Mouse (Mus musculus) lung, embryonic 14.5 days (tissue): ENCODE results near the gene Slc25a42. TPM values are rescaled to one million over a fixed set of nuclear protein-coding genes. Genes with fewer than 3 reads are reported as not detected.

ENCODE experiments used
- ATAC-seq: fragments of 200-750 bp; cut with Nextera tagmentation; 2 replicates; pipeline ENCODE4 v1.8.0; 2017; ENCODE audit warnings: mild to moderate bottlenecking, moderate TSS enrichment, moderate library complexity; ENCODE audit not compliant: insufficient read depth
- DNase-seq: peaks from one replicate; pipeline ENCODE4 v3.0.0-alpha.2; 2015
- H3K27ac ChIP-seq: fragments of 300-500 bp; sonication (generic); 2 replicates; pipeline ENCODE4 v1.5.1; 2014; ENCODE audit warnings: low read depth, mild to moderate bottlenecking, moderate library complexity
- H3K27me3 ChIP-seq: fragments of 300-500 bp; sonication (generic); 2 replicates; pipeline ENCODE4 v1.6.1; 2014; ENCODE audit warnings: low read length, control low read depth; ENCODE audit not compliant: insufficient read depth
- H3K36me3 ChIP-seq: fragments of 300-500 bp; sonication (generic); 2 replicates; pipeline ENCODE4 v1.6.1; 2014; ENCODE audit warnings: control low read depth; ENCODE audit not compliant: insufficient read depth
- H3K4me1 ChIP-seq: fragments of 300-500 bp; sonication (generic); 2 replicates; pipeline ENCODE4 v1.6.1; 2014; ENCODE audit warnings: antibody characterized with exemption, control low read depth; ENCODE audit not compliant: insufficient read depth
- H3K4me2 ChIP-seq: fragments of 300-500 bp; sonication (generic); 2 replicates; pipeline ENCODE4 v1.6.1; 2014; ENCODE audit warnings: mild to moderate bottlenecking
- H3K4me3 ChIP-seq: fragments of 300-500 bp; sonication (generic); 2 replicates; pipeline ENCODE4 v1.5.1; 2014; ENCODE audit warnings: low read depth, low read length
- H3K9ac ChIP-seq: fragments of 300-500 bp; sonication (generic); 2 replicates; pipeline ENCODE4 v1.6.1; 2014
- H3K9me3 ChIP-seq: fragments of 300-500 bp; sonication (generic); 2 replicates; pipeline ENCODE4 v1.6.1; 2016; ENCODE audit warnings: low read depth, low read length, control low read depth
- CTCF ChIP-seq: IDR thresholded peaks from 2 replicates; pipeline ENCODE4 v1.5.1; 2016; ENCODE audit warnings: antibody characterized with exemption, low read depth
- WGBS: fragments of 180-500 bp; shearing (Covaris S2); extraction: QIAGEN DNeasy Blood & Tissue Kit; methylation state at CpG from one replicate; pipeline ENCODE4 v1.1.7; 2014; 5-methylcytosine and 5-hydroxymethylcytosine counted together
- polyA plus RNA-seq: library from polyadenylated mRNA; unstranded; fragments of >200 nt; fragmentation: Nextera tagmentation; extraction: Ambion mirVana; gene quantifications from 2 replicates; pipeline ENCODE4 v1.2.1, GENCODE M21; 2014

Gene Slc25a42
- polyA plus RNA-seq, 1 experiment from 2014 or later: 3.2 TPM

GRCm38 (mm10) chr8:70159211-70159610 lies 52.9 kb downstream of the Slc25a42 start:
- Histone ChIP-seq H3K27me3 (no peaks in the 10 kb centered on the region), H3K36me3 (no peaks in the 10 kb centered on the region), H3K4me1 (no peaks in the 10 kb centered on the region), H3K4me3 (no peak overlapping the region), H3K27ac (no peak overlapping the region), H3K9ac (no peak overlapping the region), H3K4me2 (no peak overlapping the region), H3K9me3 (no peaks in the 10 kb centered on the region)
- DNase-seq: no peak
- 70% methylated on average over 4 of the region's 4 CpGs for WGBS
- ATAC-seq: no peak
- TF ChIP-seq CTCF: no peak

- H3K4me3 ChIP-seq: peak overlapping the region; percentile 48
- 8% methylated on average over 40 of the region's 40 CpGs for WGBS
- peak overlapping the region; percentile 82 for H3K4me2 ChIP-seq
- H3K36me3 ChIP-seq: no peaks in the 10 kb centered on the region
- H3K9ac ChIP-seq: peak overlapping the region; percentile 35; the same call in 1 of the 2 replicates
- H3K27ac ChIP-seq: no peak overlapping the region
- no peak for TF ChIP-seq CTCF
- DNase-seq: peak; percentile 88
- no peaks in the 10 kb centered on the region for H3K9me3 ChIP-seq
- H3K4me1 ChIP-seq: no peaks in the 10 kb centered on the region
- peak; percentile 91 for ATAC-seq
- H3K27me3 ChIP-seq: no peaks in the 10 kb centered on the region
These were observed 53.8 kb downstream of the Slc25a42 start for GRCm38 (mm10) chr8:70158069-70158853.

- Histone ChIP-seq H3K9ac (no peak overlapping the region), H3K27me3 (no peaks in the 10 kb centered on the region), H3K4me2 (no peak overlapping the region), H3K27ac (no peak overlapping the region), H3K4me3 (no peak overlapping the region), H3K4me1 (no peaks in the 10 kb centered on the region), H3K36me3 (no peaks in the 10 kb centered on the region), H3K9me3 (no peaks in the 10 kb centered on the region)
- TF ChIP-seq CTCF: no peak
- no peak for DNase-seq
- 96% methylated on average over 1 of the region's 1 CpGs for WGBS
- ATAC-seq: no peak
These were observed 54.8 kb downstream of the Slc25a42 start for GRCm38 (mm10) chr8:70157240-70157800.

- H3K27me3 ChIP-seq: 0 out of 2 replicates have a peak, but pooled peaks cover 3% of the 10 kb centered on the region
- no peaks in the 10 kb centered on the region for H3K4me1 ChIP-seq
- no peaks in the 10 kb centered on the region for H3K9me3 ChIP-seq
- WGBS: 12% methylated on average over 22 of the region's 22 CpGs
- H3K36me3 ChIP-seq: no peaks in the 10 kb centered on the region
- H3K4me3 ChIP-seq: no peak overlapping the region
- TF ChIP-seq CTCF: no peak
- no peak overlapping the region for H3K27ac ChIP-seq
- DNase-seq (peak; percentile 91), ATAC-seq (peak; percentile 98)
- H3K9ac ChIP-seq: no peak overlapping the region; the same call in 1 of the 2 replicates
- H3K4me2 ChIP-seq: peak overlapping the region; percentile 43
These were observed 59.4 kb downstream of the Slc25a42 start for GRCm38 (mm10) chr8:70152537-70153257.

GRCm38 (mm10) chr8:70150158-70150557 lies 61.9 kb downstream of the Slc25a42 start:
- Histone ChIP-seq H3K9ac (no peak overlapping the region), H3K27me3 (0 out of 2 replicates have a peak, but pooled peaks cover 3% of the 10 kb centered on the region), H3K4me2 (no peak overlapping the region), H3K4me1 (no peaks in the 10 kb centered on the region), H3K4me3 (no peak overlapping the region), H3K9me3 (no peaks in the 10 kb centered on the region), H3K27ac (no peak overlapping the region), H3K36me3 (peaks cover 20% of the 10 kb centered on the region; the same call in 1 of the 2 replicates)
- no peak for TF ChIP-seq CTCF
- DNase-seq (no peak), ATAC-seq (no peak)
- 15% methylated on average over 13 of the region's 13 CpGs for WGBS

- H3K27me3 ChIP-seq: 0 out of 2 replicates have a peak, but pooled peaks cover 3% of the 10 kb centered on the region
- no peak for ATAC-seq
- no peak for DNase-seq
- no peak overlapping the region for H3K27ac ChIP-seq
- H3K4me1 ChIP-seq: no peaks in the 10 kb centered on the region
- no peak for TF ChIP-seq CTCF
- no peaks in the 10 kb centered on the region for H3K9me3 ChIP-seq
- H3K4me2 ChIP-seq: no peak overlapping the region
- H3K4me3 ChIP-seq: no peak overlapping the region
- H3K9ac ChIP-seq: no peak overlapping the region
- peaks cover 34% of the 10 kb centered on the region for H3K36me3 ChIP-seq
- 76% methylated on average over 7 of the region's 7 CpGs for WGBS
These were observed 64.2 kb downstream of the Slc25a42 start for GRCm38 (mm10) chr8:70147678-70148607.
